Mouse (Mus musculus) liver, embryonic 14.5 days (tissue): ENCODE measurements around the gene Adm2.

Experiments
- CTCF ChIP-seq: IDR thresholded peaks from 2 replicates; pipeline ENCODE4 v1.5.1; 2016; ENCODE audit warnings: antibody characterized with exemption, low read depth, control low read depth
- EP300 ChIP-seq: IDR thresholded peaks from 2 replicates; pipeline ENCODE4 v1.6.1; 2016; ENCODE audit warnings: antibody characterized with exemption, low read depth

DNA sequence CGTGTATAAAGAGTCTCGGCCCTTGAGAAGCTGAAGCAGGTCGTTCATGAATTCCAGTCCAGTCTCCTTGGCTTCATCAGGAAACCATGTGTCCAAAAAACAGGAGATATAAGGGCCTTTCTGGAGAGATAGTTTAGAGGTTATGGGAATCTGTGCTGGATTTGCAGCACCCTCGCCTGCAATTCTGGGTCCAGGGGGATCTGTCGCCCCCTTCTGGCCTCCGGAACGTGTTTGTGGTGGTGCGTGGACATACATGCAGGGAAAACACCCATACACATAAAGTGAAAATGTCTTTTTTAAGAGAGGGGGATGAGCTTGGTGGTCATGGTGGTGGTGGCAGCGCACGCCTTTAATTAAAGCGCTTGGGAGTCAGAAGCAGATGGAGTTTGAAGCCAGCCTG lies 6.4 kb upstream of the Adm2 start:
- TF ChIP-seq CTCF = peak; percentile 78
- no peak for TF ChIP-seq EP300
